Mouse (Mus musculus) cerebellum, adult (tissue): Measurements from ENCODE around the gene Acsm2.

ENCODE experiments used
- ATAC-seq: cut with Nextera tagmentation; 2 replicates; pipeline ENCODE4 v1.9.2; 2017; ENCODE audit warnings: mild to moderate bottlenecking, moderate library complexity, mixed read lengths; ENCODE audit not compliant: insufficient number of reproducible peaks, low FRiP score, low TSS enrichment

The Acsm2 gene

GRCm38 (mm10) chr7:119554040-119554439, at the start of gene Acsm2:
Gene Acsm2, plus strand, starts transcription at chr7:119554340.
- ATAC-seq, result no peak

GRCm38 (mm10) chr7:119511143-119511542, 43.0 kb upstream of the Acsm2 start:
- no peak for ATAC-seq

GRCm38 (mm10) chr7:119513056-119513455, 41.1 kb upstream of the Acsm2 start:
- 0 out of 2 replicates have a peak, but pooled peaks have one; percentile 40 for ATAC-seq

- ATAC-seq, result no peak
Observed at GRCm38 (mm10) chr7:119515492-119516271, 38.5 kb upstream of the Acsm2 start.

- ATAC-seq, result no peak
Observed at GRCm38 (mm10) chr7:119516272-119516558, 37.9 kb upstream of the Acsm2 start.

- ATAC-seq, result no peak
Observed at GRCm38 (mm10) chr7:119519163-119519562, 35.0 kb upstream of the Acsm2 start, which contains the start of gene Acsm5. Gene Acsm5, plus strand, starts transcription at chr7:119519463.

- peak; percentile 51; the same call in 1 of the 2 replicates for ATAC-seq
Observed at GRCm38 (mm10) chr7:119519654-119520053, 34.5 kb upstream of the Acsm2 start.

- ATAC-seq, result no peak
Observed at GRCm38 (mm10) chr7:119521816-119522215, 32.3 kb upstream of the Acsm2 start.

GRCm38 (mm10) chr7:119522385-119522784, 31.8 kb upstream of the Acsm2 start:
- no peak for ATAC-seq

- ATAC-seq, result no peak
Observed at GRCm38 (mm10) chr7:119523389-119523788, 30.8 kb upstream of the Acsm2 start, which contains the start of gene Pdilt. Gene Pdilt, minus strand, starts transcription at chr7:119523489.

GRCm38 (mm10) chr7:119525881-119526281, 28.3 kb upstream of the Acsm2 start:
- no peak for ATAC-seq

- ATAC-seq, result no peak
Observed at GRCm38 (mm10) chr7:119526486-119526885, 27.7 kb upstream of the Acsm2 start.

GRCm38 (mm10) chr7:119527135-119527534, 27.0 kb upstream of the Acsm2 start:
- no peak for ATAC-seq

- ATAC-seq, result no peak
Observed at GRCm38 (mm10) chr7:119527548-119527947, 26.6 kb upstream of the Acsm2 start.

- no peak for ATAC-seq
Observed at GRCm38 (mm10) chr7:119528617-119529016, 25.5 kb upstream of the Acsm2 start.

GRCm38 (mm10) chr7:119532924-119533323, 21.2 kb upstream of the Acsm2 start:
- ATAC-seq, result no peak

- ATAC-seq, result no peak
Observed at GRCm38 (mm10) chr7:119534389-119534788, 19.8 kb upstream of the Acsm2 start.

GRCm38 (mm10) chr7:119542445-119542844, 11.7 kb upstream of the Acsm2 start:
- no peak for ATAC-seq

GRCm38 (mm10) chr7:119545572-119545971, 8.6 kb upstream of the Acsm2 start:
- no peak for ATAC-seq

GRCm38 (mm10) chr7:119550471-119551222, 3.5 kb upstream of the Acsm2 start:
- no peak for ATAC-seq

- ATAC-seq, result no peak
Observed at GRCm38 (mm10) chr7:119559789-119560451, 5.8 kb downstream of the Acsm2 start.
